Mouse (Mus musculus) embryonic facial prominence, embryonic 12.5 days (tissue): ENCODE data around the gene Etv6. TPM values are rescaled to one million over a fixed set of nuclear protein-coding genes. Genes with fewer than 3 reads are reported as not detected.
A peak's percentile ranks its signal among the peaks of the same experiment; 100 is the strongest.
"Not testable (repeated sequence)": the region's sequence is repeated elsewhere in the genome, so short reads cannot be mapped to it uniquely, and the experiment has no call there.

Source experiments
- ATAC-seq: fragments of 200-750 bp; cut with Nextera tagmentation; 2 replicates; pipeline ENCODE4 v1.8.0; 2017; ENCODE audit not compliant: insufficient number of reproducible peaks, insufficient read depth, low FRiP score, low TSS enrichment
- H3K27ac ChIP-seq: fragments of 300-500 bp; sonication (generic); 2 replicates; pipeline ENCODE4 v1.5.1; 2016; ENCODE audit warnings: mild to moderate bottlenecking
- H3K27me3 ChIP-seq: fragments of 300-500 bp; sonication (generic); 2 replicates; pipeline ENCODE4 v1.6.1; 2016; ENCODE audit warnings: mild to moderate bottlenecking, moderate library complexity
- H3K36me3 ChIP-seq: fragments of 300-500 bp; sonication (generic); 2 replicates; pipeline ENCODE4 v1.6.1; 2016; ENCODE audit warnings: mild to moderate bottlenecking
- H3K4me1 ChIP-seq: fragments of 300-500 bp; sonication (generic); 2 replicates; pipeline ENCODE4 v1.6.1; 2016
- H3K4me2 ChIP-seq: fragments of 300-500 bp; sonication (generic); replicated peaks from 2 replicates; pipeline ENCODE4 v1.6.1; 2016; ENCODE audit warnings: mild to moderate bottlenecking, moderate library complexity
- H3K4me3 ChIP-seq: fragments of 300-500 bp; sonication (generic); 2 replicates; pipeline ENCODE4 v1.5.1; 2016; ENCODE audit warnings: mild to moderate bottlenecking
- H3K9ac ChIP-seq: fragments of 300-500 bp; sonication (generic); 2 replicates; pipeline ENCODE4 v1.6.1; 2016; ENCODE audit warnings: mild to moderate bottlenecking, moderate library complexity
- H3K9me3 ChIP-seq: fragments of 300-500 bp; sonication (generic); 2 replicates; pipeline ENCODE4 v1.6.1; 2016; ENCODE audit warnings: mild to moderate bottlenecking, moderate library complexity
- WGBS: fragments of 180-500 bp; shearing (Covaris S2); methylation state at CpG from one replicate; pipeline ENCODE4 v1.1.7; 2016; 5-methylcytosine and 5-hydroxymethylcytosine counted together
- polyA plus RNA-seq: library from polyadenylated mRNA; unstranded; fragments of >200 nt; fragmentation: Nextera tagmentation; extraction: Ambion mirVana; gene quantifications from 2 replicates; pipeline ENCODE4 v1.2.1, GENCODE M21; 2016

Gene Etv6
- polyA plus RNA-seq, result 14.2 and 15.8 TPM in 2 replicates

GRCm38 (mm10) chr6:134035490-134036405, at the start of gene Etv6:
TSS of gene Etv6 (plus strand) at chr6:134035700.
- ATAC-seq, result peak; percentile 43
- under 1% methylated on average over 69 of the region's 78 CpGs for WGBS
- no peaks in the 10 kb centered on the region for H3K27me3 ChIP-seq

GRCm38 (mm10) chr6:133986161-133986560, 49.3 kb upstream of the Etv6 start:
- Histone ChIP-seq H3K4me3 (no peak overlapping the region), H3K4me1 (no peaks in the 10 kb centered on the region), H3K9me3 (no peaks in the 10 kb centered on the region), H3K9ac (no peak overlapping the region), H3K27ac (no peak overlapping the region), H3K27me3 (no peaks in the 10 kb centered on the region), H3K4me2 (no peak overlapping the region), H3K36me3 (no peaks in the 10 kb centered on the region)
- 41% methylated on average over 2 of the region's 2 CpGs for WGBS
- no peak for ATAC-seq

More at GRCm38 (mm10) chr6:134035490-134036405, at the start of gene Etv6:
- H3K4me1 ChIP-seq, result peaks cover 30% of the 10 kb centered on the region
- H3K9ac ChIP-seq, result peak within 1 kb of the TSS; percentile 88
- no peaks in the 10 kb centered on the region for H3K9me3 ChIP-seq
- H3K4me2 ChIP-seq, result peak within 1 kb of the TSS; percentile 71
- peak within 1 kb of the TSS; percentile 99 for H3K27ac ChIP-seq
- H3K36me3 ChIP-seq, result no peaks in the 10 kb centered on the region
- H3K4me3 ChIP-seq, result peak within 1 kb of the TSS; percentile 60

GRCm38 (mm10) chr6:133987068-133987591, 48.4 kb upstream of the Etv6 start:
- no peaks in the 10 kb centered on the region for H3K27me3 ChIP-seq
- no peaks in the 10 kb centered on the region for H3K9me3 ChIP-seq
- no peaks in the 10 kb centered on the region for H3K36me3 ChIP-seq
- WGBS, result 69% methylated on average over 2 of the region's 2 CpGs
- H3K4me3 ChIP-seq, result no peak overlapping the region
- no peaks in the 10 kb centered on the region for H3K4me1 ChIP-seq
- no peak overlapping the region for H3K27ac ChIP-seq
- no peak overlapping the region for H3K9ac ChIP-seq
- no peak overlapping the region for H3K4me2 ChIP-seq
- ATAC-seq, result no peak

- ATAC-seq, result no peak
- 54% methylated on average over 9 of the region's 9 CpGs for WGBS
These were observed 47.5 kb upstream of the Etv6 start for GRCm38 (mm10) chr6:133988011-133988410.

GRCm38 (mm10) chr6:133997461-133997860, 38.0 kb upstream of the Etv6 start:
- 85% methylated on average over 2 of the region's 2 CpGs for WGBS
- H3K27me3 ChIP-seq, result no peaks in the 10 kb centered on the region
- no peaks in the 10 kb centered on the region for H3K9me3 ChIP-seq
- no peak for ATAC-seq
- H3K4me2 ChIP-seq, result no peak overlapping the region
- no peak overlapping the region for H3K9ac ChIP-seq
- no peak overlapping the region for H3K27ac ChIP-seq
- H3K36me3 ChIP-seq, result no peaks in the 10 kb centered on the region
- no peaks in the 10 kb centered on the region for H3K4me1 ChIP-seq
- H3K4me3 ChIP-seq, result no peak overlapping the region

More at GRCm38 (mm10) chr6:133988011-133988410, 47.5 kb upstream of the Etv6 start:
- Histone ChIP-seq H3K9me3 (no peaks in the 10 kb centered on the region), H3K4me3 (no peak overlapping the region), H3K9ac (no peak overlapping the region), H3K4me1 (no peaks in the 10 kb centered on the region), H3K27me3 (no peaks in the 10 kb centered on the region), H3K27ac (no peak overlapping the region), H3K4me2 (no peak overlapping the region), H3K36me3 (no peaks in the 10 kb centered on the region)

GRCm38 (mm10) chr6:133997935-133998334, 37.6 kb upstream of the Etv6 start:
- 43% methylated on average over 2 of the region's 2 CpGs for WGBS
- Histone ChIP-seq H3K4me1 (no peaks in the 10 kb centered on the region), H3K27ac (no peak overlapping the region), H3K9me3 (no peaks in the 10 kb centered on the region), H3K4me3 (no peak overlapping the region), H3K9ac (no peak overlapping the region), H3K36me3 (no peaks in the 10 kb centered on the region), H3K27me3 (no peaks in the 10 kb centered on the region), H3K4me2 (no peak overlapping the region)
- ATAC-seq, result no peak

GRCm38 (mm10) chr6:134014488-134015110, 20.9 kb upstream of the Etv6 start:
- H3K4me1 ChIP-seq, result not testable (repeated sequence)
- WGBS, result 49% methylated on average over 6 of the region's 12 CpGs

GRCm38 (mm10) chr6:134018807-134019206, 16.7 kb upstream of the Etv6 start:
- no peak overlapping the region for H3K27ac ChIP-seq
- no peak overlapping the region for H3K4me2 ChIP-seq
- no peak overlapping the region for H3K9ac ChIP-seq
- H3K27me3 ChIP-seq, result no peaks in the 10 kb centered on the region
- no peaks in the 10 kb centered on the region for H3K36me3 ChIP-seq
- no peaks in the 10 kb centered on the region for H3K9me3 ChIP-seq
- no peak for ATAC-seq
- no peaks in the 10 kb centered on the region for H3K4me1 ChIP-seq
- no peak overlapping the region for H3K4me3 ChIP-seq
- WGBS, result 81% methylated on average over 1 of the region's 1 CpGs

More at GRCm38 (mm10) chr6:134014488-134015110, 20.9 kb upstream of the Etv6 start:
- not testable (repeated sequence) for H3K27ac ChIP-seq, H3K4me2 ChIP-seq, H3K4me3 ChIP-seq, H3K27me3 ChIP-seq, H3K9ac ChIP-seq, H3K36me3 ChIP-seq, H3K9me3 ChIP-seq, ATAC-seq

GRCm38 (mm10) chr6:134020821-134021220, 14.7 kb upstream of the Etv6 start:
- H3K4me3 ChIP-seq, result no peak overlapping the region
- no peaks in the 10 kb centered on the region for H3K36me3 ChIP-seq
- no peak overlapping the region for H3K27ac ChIP-seq
- no peak overlapping the region for H3K4me2 ChIP-seq
- H3K9me3 ChIP-seq, result no peaks in the 10 kb centered on the region
- 81% methylated on average over 6 of the region's 6 CpGs for WGBS
- no peaks in the 10 kb centered on the region for H3K27me3 ChIP-seq
- ATAC-seq, result no peak
- no peaks in the 10 kb centered on the region for H3K4me1 ChIP-seq
- H3K9ac ChIP-seq, result no peak overlapping the region

- no peak for ATAC-seq
- Histone ChIP-seq H3K4me1 (no peaks in the 10 kb centered on the region), H3K4me2 (no peak overlapping the region), H3K4me3 (no peak overlapping the region), H3K27ac (no peak overlapping the region), H3K36me3 (no peaks in the 10 kb centered on the region), H3K27me3 (no peaks in the 10 kb centered on the region), H3K9ac (no peak overlapping the region), H3K9me3 (0 out of 2 replicates have a peak, but pooled peaks cover 4% of the 10 kb centered on the region)
- WGBS, result 83% methylated on average over 2 of the region's 2 CpGs
These were observed 9.2 kb upstream of the Etv6 start for GRCm38 (mm10) chr6:134026264-134026663.

GRCm38 (mm10) chr6:134027022-134027421, 8.5 kb upstream of the Etv6 start:
- Histone ChIP-seq H3K4me1 (no peaks in the 10 kb centered on the region), H3K9ac (no peak overlapping the region), H3K36me3 (no peaks in the 10 kb centered on the region), H3K27me3 (no peaks in the 10 kb centered on the region), H3K4me2 (no peak overlapping the region), H3K27ac (no peak overlapping the region), H3K4me3 (no peak overlapping the region), H3K9me3 (0 out of 2 replicates have a peak, but pooled peaks cover 4% of the 10 kb centered on the region)
- no peak for ATAC-seq
- 86% methylated on average over 4 of the region's 4 CpGs for WGBS
